Mouse (Mus musculus): ENCODE data around the gene Gabrb3.

DNA sequence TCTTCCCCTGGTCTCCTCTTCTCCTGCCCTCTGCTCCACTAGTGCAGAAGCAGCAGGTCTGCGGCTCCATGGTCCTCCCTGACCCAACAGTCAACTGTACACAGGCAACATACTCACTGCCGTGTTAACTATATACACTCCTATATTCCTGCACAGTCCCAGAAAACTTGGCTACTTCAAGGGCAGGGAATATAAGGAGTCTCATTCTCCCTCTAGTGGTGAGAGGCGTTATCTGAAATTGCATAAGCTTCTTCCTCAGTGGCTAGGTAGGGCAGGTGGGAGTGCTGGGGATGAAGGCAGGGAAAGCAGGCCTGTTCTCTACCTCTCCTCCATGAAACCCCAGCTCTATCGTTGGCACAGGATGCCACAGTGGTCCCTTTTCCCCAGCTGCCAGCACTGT lies 35.4 kb upstream of the Gabrb3 start:
- TF ChIP-seq POLR2AphosphoS5 (IDR thresholded peaks at IDR 0.05; ENCODE audit: insufficient replicate concordance, low read depth, low read length) (no peak), CTCF (IDR thresholded peaks at IDR 0.05; ENCODE audit: low read depth, low read length) (no peak), GATA1 (IDR thresholded peaks at IDR 0.05; ENCODE audit: borderline replicate concordance, low read length) (no peak), GATA2 (IDR thresholded peaks at IDR 0.05; ENCODE audit: borderline replicate concordance, low read depth, low read length) (no peak), TAL1 (conservative IDR thresholded peaks at IDR 0.05; ENCODE audit: low read depth, low read length) (no peak)

Measured in G1E (cell line).